Mouse (Mus musculus) urinary bladder, postnatal 4 days (tissue): ENCODE data around the gene Tmem89.

ENCODE experiments used
- DNase-seq, 2 experiments: peaks; one replicate each; pipeline ENCODE4 v3.0.0; 2021 to 2022; ENCODE audit warnings: low spot score in 2 of 2

Gene Tmem89

GRCm38 (mm10) chr9:108914491-108914890 is at the start of gene Tmem89:
Gene Tmem89, plus strand, starts transcription at chr9:108914619.
- DNase-seq: no peak

DNA sequence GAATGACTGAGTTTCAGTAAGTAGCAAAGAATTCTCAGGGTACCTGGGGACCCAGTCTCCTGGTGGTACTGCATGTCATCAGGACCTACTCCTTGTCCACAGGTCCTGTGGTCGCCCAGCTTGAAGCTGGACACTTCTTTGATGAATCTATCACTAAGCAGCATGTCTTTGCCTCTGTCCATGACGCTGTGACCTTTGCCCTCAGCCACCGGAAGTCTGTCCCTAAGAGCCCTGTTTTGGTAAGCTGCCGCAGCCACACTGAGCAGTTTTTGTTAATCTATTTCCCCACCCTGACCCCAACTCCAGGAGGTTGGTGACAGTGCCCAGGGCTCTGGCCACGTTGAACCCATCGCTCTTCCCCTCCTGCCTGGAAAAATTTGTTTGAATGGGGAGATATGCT is 2.1 kb upstream of the Tmem89 start:
- no peak for DNase-seq

DNA sequence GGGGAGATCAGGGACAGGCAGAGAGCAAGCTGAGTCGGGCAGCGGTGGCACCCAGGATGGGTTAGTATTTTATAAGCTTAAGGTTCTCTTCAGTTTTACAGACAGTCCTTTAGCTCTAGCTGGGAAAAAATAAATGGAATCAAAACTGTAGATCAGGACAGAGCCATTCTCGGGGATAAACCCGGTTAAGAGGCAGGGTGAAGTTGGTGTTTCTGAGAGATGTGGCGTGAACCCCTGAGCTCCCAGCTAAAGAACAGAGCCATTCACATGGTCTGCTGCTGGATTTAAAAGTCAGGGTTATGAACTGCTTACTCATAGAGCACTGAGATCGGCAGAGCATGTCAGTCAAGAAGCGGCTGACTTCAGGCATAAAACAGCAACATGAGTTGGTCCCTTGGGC is 1.3 kb upstream of the Tmem89 start:
- no peak for DNase-seq

GRCm38 (mm10) chr9:108913621-108914020 is 798 bp upstream of the Tmem89 start:
- no peak for DNase-seq

DNA sequence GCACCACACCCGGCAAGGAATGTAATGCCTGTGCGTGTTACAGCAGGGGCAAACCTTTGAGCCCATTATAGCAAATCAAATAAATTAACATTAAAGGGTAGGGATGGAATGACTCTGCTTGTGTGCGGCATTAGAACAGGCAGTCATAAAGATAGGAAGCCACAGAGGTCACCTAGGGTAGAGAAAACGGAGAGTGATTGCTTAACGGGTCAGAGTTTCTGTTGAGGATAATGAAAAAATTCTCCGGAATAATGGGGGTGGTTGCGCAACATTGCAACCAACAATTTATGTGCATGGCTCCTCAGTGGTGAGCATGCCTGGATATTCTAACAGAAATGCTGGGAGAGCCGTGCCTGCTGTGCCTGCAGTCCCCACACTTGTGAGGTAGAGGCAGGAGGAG is 11.5 kb downstream of the Tmem89 start:
- DNase-seq: no peak

- DNase-seq: no peak
These were observed 14.0 kb downstream of the Tmem89 start for GRCm38 (mm10) chr9:108928424-108928823.

- no peak for DNase-seq
These were observed 21.6 kb downstream of the Tmem89 start for GRCm38 (mm10) chr9:108935991-108936390.

- DNase-seq: peak; percentile 90 to 95
These were observed 22.3 kb downstream of the Tmem89 start, which contains the start of gene Uqcrc1 for GRCm38 (mm10) chr9:108936418-108937364. Gene Uqcrc1, plus strand, starts transcription at chr9:108936633.

DNA sequence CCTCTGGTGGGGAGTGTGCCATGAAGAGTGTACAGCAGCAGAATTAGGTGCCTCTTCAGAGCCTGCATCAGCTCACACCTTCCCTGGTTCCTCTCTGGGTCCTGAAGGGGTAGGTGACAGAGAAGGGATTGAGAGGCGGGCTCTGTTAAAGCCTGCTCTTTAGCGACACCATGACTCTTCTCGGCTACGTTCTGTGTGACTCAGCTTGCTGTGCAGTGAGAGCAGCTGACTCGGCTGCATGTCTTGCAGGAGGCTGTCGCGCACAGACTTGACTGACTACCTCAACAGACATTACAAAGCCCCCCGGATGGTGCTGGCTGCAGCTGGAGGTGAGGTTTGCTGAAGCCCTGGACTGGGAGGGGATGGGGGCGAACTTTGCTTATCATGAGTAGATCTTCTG is 30.7 kb downstream of the Tmem89 start:
- DNase-seq: no peak

GRCm38 (mm10) chr9:108945608-108946007 is 31.2 kb downstream of the Tmem89 start:
- no peak for DNase-seq

- DNase-seq: peak in 1 of 2 experiments; percentile 50
These were observed 35.0 kb downstream of the Tmem89 start for GRCm38 (mm10) chr9:108949231-108949966.

DNA sequence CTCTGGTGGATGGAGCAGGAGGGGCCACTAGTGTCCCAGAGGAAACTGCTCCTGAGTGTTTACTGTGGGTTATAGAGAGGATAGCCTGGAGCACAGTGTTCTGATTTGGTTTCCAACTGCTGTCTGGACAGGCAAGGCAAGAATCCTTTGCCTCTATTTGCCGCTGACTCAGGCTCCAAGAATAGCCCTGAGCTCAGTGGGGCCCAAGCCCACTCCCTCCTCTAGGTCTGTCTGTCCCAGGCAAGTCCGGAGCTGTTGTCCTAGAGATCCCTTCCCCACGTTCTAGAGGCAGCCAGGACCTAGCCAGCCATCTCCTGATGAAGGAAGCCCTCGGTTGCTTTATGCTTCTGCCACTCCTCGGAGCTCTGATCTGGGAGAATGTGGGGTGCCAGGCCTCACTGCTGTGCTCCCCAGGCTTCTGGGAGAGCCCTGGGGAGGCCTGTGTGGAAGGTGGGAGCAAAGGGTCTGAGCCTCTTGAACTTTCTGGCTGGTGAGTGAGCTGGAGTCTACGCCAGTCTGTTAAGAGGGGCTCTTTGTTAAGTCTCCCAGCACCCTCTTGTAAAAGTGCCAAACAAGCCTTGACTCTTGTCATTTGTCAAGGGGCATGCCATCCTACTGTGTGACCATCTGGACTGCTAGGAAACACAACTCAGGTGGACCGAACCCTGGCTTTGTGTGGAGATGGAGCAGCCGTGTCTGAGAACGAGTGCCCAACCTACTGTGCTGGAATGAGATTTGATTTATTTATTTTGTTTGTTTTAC is 35.7 kb downstream of the Tmem89 start:
- no peak for DNase-seq

GRCm38 (mm10) chr9:108953081-108953636 is 38.7 kb downstream of the Tmem89 start, which contains the start of gene Col7a1:
Gene Col7a1, plus strand, starts transcription at chr9:108953586.
- DNase-seq: no peak

- no peak for DNase-seq
These were observed 40.8 kb downstream of the Tmem89 start for GRCm38 (mm10) chr9:108955241-108955640.

GRCm38 (mm10) chr9:108955846-108956245 is 41.4 kb downstream of the Tmem89 start:
- DNase-seq: no peak

- no peak for DNase-seq
These were observed 49.2 kb downstream of the Tmem89 start for GRCm38 (mm10) chr9:108963577-108963976.

GRCm38 (mm10) chr9:108964338-108964737 is 49.9 kb downstream of the Tmem89 start:
- no peak for DNase-seq
